Mouse (Mus musculus): ENCODE measurements around the gene Igfbp7.

Gene Igfbp7

DNA sequence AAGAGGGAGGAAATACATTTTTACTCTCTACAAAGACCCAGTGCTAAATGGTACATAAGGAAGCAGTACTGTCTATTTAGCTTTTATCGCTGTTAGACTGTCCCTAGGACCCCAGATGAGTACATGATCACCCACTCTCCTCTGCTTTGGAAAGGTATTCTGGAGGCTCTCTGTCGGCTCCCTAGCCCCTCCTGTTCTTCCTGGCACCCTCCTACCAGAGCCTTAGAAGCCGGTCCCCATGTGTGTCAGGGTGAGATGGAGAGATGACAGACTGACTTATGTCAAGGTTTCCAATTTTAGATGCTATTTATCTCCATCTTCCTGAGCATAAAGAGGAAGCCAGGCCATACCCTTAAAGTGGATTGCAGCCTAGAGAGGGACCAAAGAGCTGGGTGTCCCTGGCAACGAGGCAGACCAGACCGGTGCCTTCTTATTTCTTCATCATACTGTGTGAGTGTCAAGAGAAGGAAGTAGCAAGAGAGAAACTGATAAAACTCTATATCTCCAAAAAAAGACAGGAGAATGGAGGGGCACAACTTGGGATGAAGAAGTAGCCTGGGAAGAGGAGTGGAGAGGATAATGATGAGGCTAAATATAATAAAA, 2.3 kb downstream of the Igfbp7 start:
- no peak for DNase-seq (ENCODE audit: low spot score)

- DNase-seq (ENCODE audit: low spot score) = no peak
Observed at GRCm38 (mm10) chr5:77404941-77405340, 2.9 kb downstream of the Igfbp7 start.

DNA sequence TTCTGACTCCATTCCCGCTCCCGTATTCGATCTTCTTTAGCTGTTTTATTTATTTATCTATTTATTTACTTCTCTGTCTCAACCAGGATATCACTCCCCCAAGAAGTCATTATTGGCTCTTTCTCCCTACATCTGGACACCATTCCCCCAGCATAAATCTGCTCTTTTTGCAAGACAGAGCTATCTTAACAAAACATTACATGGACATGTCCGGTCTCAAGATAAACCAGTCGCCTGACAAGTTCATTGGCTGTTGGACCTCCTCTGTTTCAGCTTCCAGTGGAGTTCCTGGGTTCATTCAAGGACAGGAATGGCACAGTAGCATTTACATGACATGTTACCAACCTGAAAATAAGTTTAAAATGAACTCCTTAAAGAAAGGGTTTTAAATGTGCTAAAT, 4.9 kb downstream of the Igfbp7 start:
- no peak for DNase-seq (ENCODE audit: low spot score)

DNA sequence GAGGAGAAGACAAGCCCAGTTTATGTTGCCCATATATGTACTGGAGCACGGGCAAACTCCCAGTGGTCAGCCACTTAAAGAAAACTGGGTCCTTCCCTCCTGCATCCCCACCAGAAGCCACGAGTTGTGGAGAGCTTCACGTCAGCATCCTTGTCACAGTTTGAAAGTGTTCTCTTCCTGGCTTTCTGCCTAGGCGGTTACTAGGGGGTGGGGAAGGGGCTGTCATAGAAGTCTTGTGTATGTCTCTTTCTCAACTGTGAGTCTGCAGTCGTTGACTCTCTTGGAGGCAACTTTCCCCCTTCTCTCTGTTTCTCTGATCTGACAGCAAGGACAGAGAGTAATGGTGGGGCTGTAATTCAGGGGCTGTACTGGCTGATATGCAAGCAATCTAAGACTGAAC, 5.7 kb downstream of the Igfbp7 start:
- no peak for DNase-seq (ENCODE audit: low spot score)

- DNase-seq (ENCODE audit: low spot score) = peak; percentile 71
Observed at GRCm38 (mm10) chr5:77400823-77401222, 7.0 kb downstream of the Igfbp7 start.

GRCm38 (mm10) chr5:77400151-77400550, 7.7 kb downstream of the Igfbp7 start:
- DNase-seq (ENCODE audit: low spot score) = peak; percentile 32

- no peak for DNase-seq (ENCODE audit: low spot score)
Observed at GRCm38 (mm10) chr5:77399076-77399475, 8.8 kb downstream of the Igfbp7 start.

- no peak for DNase-seq (ENCODE audit: low spot score)
Observed at GRCm38 (mm10) chr5:77398285-77399057, 9.4 kb downstream of the Igfbp7 start.

GRCm38 (mm10) chr5:77393990-77394618, 13.7 kb downstream of the Igfbp7 start:
- no peak for DNase-seq (ENCODE audit: low spot score)

GRCm38 (mm10) chr5:77393094-77393619, 14.7 kb downstream of the Igfbp7 start:
- DNase-seq (ENCODE audit: low spot score) = no peak

GRCm38 (mm10) chr5:77390272-77390671, 17.6 kb downstream of the Igfbp7 start:
- no peak for DNase-seq (ENCODE audit: low spot score)

- DNase-seq (ENCODE audit: low spot score) = no peak
Observed at GRCm38 (mm10) chr5:77388359-77388758, 19.5 kb downstream of the Igfbp7 start.

DNA sequence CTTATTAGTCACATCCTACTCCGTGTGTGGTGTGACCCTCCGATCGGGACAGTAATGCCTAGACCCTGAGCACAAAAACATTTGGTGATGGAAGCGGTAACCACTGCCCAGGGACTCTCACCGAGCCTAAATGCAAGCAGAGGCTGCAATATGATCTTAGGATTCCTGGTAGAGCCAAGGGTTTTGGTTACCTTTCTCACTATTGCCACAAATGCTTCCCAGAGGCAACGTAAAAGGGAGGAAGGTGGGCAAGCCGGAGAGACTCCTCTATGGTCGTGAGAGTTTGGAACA, 20.5 kb downstream of the Igfbp7 start:
- no peak for DNase-seq (ENCODE audit: low spot score)

GRCm38 (mm10) chr5:77386596-77387413, 21.0 kb downstream of the Igfbp7 start:
- DNase-seq (ENCODE audit: low spot score) = no peak

- DNase-seq (ENCODE audit: low spot score) = no peak
Observed at GRCm38 (mm10) chr5:77385900-77386595, 21.8 kb downstream of the Igfbp7 start.

DNA sequence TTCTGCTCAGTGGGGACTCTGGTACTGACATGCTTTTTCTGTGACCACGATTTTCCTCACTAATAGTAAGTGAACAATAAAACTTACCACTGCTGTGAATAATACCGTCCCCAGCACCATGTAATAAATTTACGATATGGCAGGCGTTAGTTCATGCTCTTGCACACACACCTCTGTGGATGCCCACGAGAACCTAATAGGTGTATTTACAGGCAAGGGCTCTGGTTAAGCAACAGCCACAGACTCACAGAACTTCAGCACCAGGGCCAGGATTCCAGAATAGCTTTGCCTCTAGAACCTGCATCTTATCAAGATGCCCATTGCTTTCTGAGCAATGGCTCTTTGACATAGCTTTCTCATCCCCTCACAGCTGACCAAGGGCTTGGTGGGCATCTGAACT, 22.6 kb downstream of the Igfbp7 start:
- DNase-seq (ENCODE audit: low spot score) = no peak

- no peak for DNase-seq (ENCODE audit: low spot score)
Observed at GRCm38 (mm10) chr5:77384724-77385123, 23.1 kb downstream of the Igfbp7 start.

DNA sequence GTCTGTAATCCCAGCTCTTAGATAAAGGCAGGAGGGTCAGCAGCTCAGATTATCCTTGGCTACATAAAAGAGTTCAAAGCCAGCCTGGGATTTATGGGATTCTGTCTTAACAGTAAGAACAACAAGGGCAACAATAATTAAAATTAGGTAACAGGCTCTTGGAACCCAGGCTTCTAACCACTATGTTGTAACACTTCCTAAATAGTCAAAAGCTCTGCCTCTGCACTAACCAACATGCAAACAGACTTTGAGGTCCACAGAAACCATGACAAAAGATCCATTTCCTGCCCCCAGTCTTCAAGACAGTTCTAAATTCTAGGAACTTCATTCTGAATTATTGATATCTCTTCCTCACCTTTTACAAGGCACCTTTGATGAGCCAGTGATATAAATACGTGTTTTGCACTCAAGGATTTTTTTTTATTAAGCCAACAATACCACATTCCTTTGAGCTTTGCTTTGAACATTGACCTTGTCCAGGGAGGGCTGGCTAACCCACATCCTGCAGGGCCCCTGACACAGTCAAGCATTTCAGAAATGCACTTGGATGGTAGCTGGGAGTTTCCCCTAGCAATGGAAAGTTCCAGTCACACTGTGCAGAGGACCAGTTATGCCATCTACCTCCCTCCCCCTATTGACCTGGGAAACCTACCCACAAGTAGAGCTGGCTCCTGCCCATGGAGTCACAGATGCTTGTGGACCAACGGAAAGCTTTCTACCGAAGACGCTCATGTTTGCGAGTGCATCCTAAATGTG, 23.9 kb downstream of the Igfbp7 start:
- DNase-seq (ENCODE audit: low spot score) = no peak

- no peak for DNase-seq (ENCODE audit: low spot score)
Observed at GRCm38 (mm10) chr5:77381686-77382085, 26.2 kb downstream of the Igfbp7 start.

DNA sequence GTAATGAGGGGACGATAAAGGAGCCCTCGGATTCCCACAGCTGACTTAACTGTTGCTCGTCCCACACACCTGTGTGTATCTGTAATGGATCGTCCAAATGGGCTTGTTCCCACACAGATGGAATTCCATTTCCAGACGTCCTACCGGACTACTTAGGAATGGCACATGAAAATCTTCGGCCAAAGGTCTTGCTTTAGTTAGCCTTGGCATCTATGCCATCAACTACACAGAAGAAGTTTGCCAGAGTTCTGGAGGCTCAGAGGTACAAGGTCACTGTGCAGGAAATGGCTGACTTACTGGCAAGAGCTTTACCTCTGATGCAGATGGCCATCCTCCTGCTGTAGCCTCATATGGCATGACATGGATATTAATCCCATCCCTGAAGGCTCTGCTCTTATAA, 26.6 kb downstream of the Igfbp7 start:
- no peak for DNase-seq (ENCODE audit: low spot score)

DNA sequence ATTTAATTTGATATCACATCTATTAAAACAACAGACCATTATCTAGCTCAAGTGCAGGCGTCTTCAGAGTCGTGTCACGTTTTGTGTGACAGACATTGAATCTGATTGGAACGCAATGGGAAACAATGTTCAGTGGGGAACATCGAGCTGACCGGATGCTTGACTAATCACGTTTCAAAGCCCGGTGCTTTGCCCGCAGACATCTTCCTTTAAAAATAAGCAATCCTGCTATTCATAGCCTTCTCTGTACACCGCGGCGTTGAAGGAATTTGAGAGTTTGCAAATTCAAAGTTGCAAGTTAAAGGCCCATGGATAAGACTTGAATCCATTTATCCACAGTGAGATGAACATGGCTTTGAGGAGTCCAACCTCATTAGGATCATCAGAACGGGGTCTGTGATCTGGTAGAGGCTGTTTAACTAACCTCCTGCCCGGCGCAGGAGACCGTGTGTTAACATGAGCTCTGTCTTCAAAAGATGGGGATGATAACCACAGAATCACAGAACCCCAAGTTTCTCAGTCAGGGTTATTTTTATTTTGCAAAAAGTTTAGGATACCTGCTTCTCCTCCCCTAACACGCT, 27.4 kb downstream of the Igfbp7 start:
- no peak for DNase-seq (ENCODE audit: low spot score)
